Mouse (Mus musculus): ENCODE results near the gene Ttc37.

Ttc37 gene

DNA sequence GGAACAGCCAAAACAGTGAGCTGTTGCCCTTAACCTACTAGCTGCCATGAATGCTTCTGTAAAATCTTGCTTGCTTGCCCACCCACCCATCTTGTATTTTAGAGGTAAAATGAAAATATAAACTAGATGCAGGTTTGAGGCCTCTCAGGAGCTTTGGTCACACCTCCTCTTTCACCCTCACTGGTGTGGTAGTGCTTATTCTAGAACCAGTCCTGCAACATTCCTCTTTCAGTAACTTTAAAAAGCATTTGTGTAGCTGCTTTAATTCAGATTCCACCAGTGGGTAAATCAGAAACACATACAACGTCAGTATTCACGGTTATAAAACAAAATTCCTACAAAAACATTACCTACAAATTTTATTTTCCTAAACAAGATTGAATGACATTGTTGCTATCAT, 62.1 kb downstream of the Ttc37 start:
- DNase-seq = no peak

DNA sequence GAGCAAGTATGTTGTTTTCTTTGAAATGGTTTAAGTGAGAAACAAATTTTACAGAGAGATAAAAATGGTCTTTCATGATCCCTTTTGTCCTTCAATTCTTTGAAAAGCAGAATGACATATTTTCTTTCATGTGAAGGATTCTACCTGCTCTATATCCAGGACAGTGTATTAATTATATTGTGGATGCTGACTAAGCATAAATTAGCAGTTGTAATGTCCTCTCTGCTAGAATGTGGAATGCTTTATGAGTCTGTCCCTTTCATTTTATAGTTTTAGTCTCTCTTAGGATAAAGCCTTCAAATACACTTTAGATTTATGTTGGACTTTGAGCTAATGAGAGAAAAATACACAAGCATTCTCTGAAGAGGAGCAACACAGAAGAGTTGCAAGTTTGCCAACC, 75.8 kb downstream of the Ttc37 start:
- no peak for DNase-seq

- DNase-seq = no peak
Measured at GRCm38 (mm10) chr13:76178700-76179099, 80.2 kb downstream of the Ttc37 start.

- DNase-seq = no peak
Measured at GRCm38 (mm10) chr13:76187651-76188050, 89.1 kb downstream of the Ttc37 start.

- no peak for DNase-seq
Measured at GRCm38 (mm10) chr13:76189190-76189589, 90.7 kb downstream of the Ttc37 start.

DNA sequence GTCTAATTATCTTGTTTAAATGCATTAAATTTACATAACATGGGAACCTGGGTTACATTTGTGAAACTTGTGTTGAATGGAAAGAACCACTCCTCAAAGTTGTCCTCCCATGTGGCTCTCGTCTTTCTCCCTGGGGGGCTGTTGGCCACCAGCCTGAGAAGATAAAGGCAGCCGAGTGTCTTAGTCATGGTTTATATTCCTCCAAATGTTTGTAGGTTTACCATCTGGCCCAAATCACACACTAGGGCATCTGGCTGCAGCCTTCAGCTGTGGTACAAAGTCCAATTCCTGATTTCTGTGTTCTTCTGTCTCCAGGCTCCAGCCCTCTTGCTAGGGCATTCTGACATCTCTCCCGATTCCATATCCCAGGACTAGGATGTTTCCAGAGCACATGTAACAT, 91.7 kb downstream of the Ttc37 start:
- DNase-seq = no peak

GRCm38 (mm10) chr13:76194937-76195336, 96.4 kb downstream of the Ttc37 start:
- DNase-seq = no peak

- no peak for DNase-seq
Measured at GRCm38 (mm10) chr13:76195431-76196138, 97.1 kb downstream of the Ttc37 start.

GRCm38 (mm10) chr13:76197297-76197848, 98.8 kb downstream of the Ttc37 start:
- no peak for DNase-seq

DNA sequence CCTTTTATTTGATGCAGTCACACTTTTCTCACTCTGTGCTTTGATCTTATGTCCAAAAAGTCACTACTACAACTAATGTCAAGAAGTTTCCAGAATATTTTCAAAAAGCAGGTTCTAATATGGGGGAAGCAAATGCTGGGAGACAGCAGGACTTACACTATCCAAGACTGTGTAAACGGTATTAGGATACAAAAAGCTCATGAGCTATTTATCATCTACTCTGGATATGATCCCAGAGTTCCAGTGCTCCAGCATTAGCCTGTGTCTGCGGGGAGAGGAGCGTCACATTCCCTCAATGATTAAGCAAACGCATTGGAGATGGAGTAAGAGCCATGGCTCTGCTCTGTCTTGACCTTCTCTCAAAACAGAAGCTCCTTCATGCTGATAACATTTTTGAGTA, 101.4 kb downstream of the Ttc37 start:
- DNase-seq = no peak

DNA sequence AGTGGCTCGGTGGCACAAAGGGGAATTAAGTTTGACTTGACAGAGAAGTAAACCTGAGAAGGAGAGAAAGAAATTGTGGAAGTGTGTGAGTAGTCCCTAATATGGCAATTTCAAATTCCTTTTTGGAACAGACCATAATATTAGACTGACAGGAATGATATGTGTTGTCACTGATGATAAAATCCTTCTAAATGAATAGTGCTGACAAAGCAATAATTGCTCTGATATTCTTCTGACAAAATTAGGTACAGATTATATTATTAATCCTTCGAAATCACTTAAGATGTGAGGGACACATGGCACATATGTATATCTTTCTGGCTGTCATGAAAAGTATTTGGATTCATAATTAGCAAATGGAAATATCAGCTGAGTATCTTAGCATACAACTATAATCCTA, 116.4 kb downstream of the Ttc37 start:
- no peak for DNase-seq

DNA sequence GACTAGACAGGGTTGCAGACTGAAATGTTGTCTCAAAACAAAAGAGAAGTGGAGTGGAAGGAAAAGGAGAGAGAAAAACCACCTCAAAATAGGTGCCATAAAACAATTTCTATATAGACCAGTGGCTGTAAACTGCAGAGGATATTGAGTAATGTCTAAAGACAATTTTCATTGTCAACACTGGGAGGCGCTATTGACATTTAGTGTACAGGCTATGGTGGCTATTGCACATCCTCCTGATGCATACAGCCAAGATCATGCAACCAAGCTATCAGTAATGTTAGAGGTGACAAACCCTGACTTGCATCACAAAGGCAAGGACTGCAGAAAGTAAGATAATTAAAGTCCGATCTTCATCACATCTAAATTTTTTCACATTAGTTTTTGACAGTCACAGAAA, 116.9 kb downstream of the Ttc37 start:
- DNase-seq = no peak

All from thymus, postnatal 14 days (tissue).